Mouse (Mus musculus) spleen, adult 2 months (tissue): Measurements from ENCODE around the gene Espn. TPM values are rescaled to one million over a fixed set of nuclear protein-coding genes. Genes with fewer than 3 reads are reported as not detected.

Source experiments
- DNase-seq, 2 experiments: peaks; one replicate each; pipeline versions ENCODE4 v3.0.0 to v3.0.0-alpha.2; 2012 to 2021; ENCODE audit warnings: low spot score in 2 of 2, low read depth in 1 of 2
- H3K27ac ChIP-seq: fragments of 200-500 bp; 2 replicates; pipeline ENCODE4 v1.5.1; 2012; ENCODE audit warnings: low read length, inconsistent platforms; ENCODE audit not compliant: insufficient read depth
- H3K27me3 ChIP-seq: fragments of 200-500 bp; 2 replicates; pipeline ENCODE4 v1.6.1; 2012; ENCODE audit warnings: mild to moderate bottlenecking, moderate library complexity, low read length, inconsistent platforms; ENCODE audit not compliant: control insufficient read depth, insufficient read depth
- H3K36me3 ChIP-seq: fragments of 200-500 bp; 2 replicates; pipeline ENCODE4 v1.6.1; 2012; ENCODE audit warnings: mild to moderate bottlenecking, low read length, inconsistent platforms; ENCODE audit not compliant: control insufficient read depth, insufficient read depth
- H3K4me1 ChIP-seq: fragments of 200-500 bp; 2 replicates; pipeline ENCODE4 v1.6.1; 2011; ENCODE audit warnings: inconsistent platforms; ENCODE audit not compliant: control insufficient read depth, insufficient read depth, insufficient read length
- H3K4me3 ChIP-seq: fragments of 200-500 bp; 2 replicates; pipeline ENCODE4 v1.5.1; 2011; ENCODE audit warnings: mild to moderate bottlenecking, inconsistent platforms; ENCODE audit not compliant: insufficient read depth, insufficient read length; ENCODE audit errors: extremely low read depth
- CTCF ChIP-seq: fragments of 200-500 bp; IDR thresholded peaks from 2 replicates; pipeline ENCODE4 v1.5.1; 2011; ENCODE audit warnings: mild to moderate bottlenecking, inconsistent platforms; ENCODE audit not compliant: insufficient read depth, insufficient read length, insufficient replicate concordance; ENCODE audit errors: extremely low read depth
- POLR2A ChIP-seq: fragments of 200-500 bp; IDR thresholded peaks from 2 replicates; pipeline ENCODE4 v1.6.1; 2011; ENCODE audit warnings: low read depth, low read length, inconsistent platforms
- WGBS: fragments of 180-500 bp; shearing (Covaris S2); methylation state at CpG from one replicate; pipeline ENCODE4 v1.1.7; 2018; 5-methylcytosine and 5-hydroxymethylcytosine counted together
- polyA plus RNA-seq: library from polyadenylated mRNA; depleted of rRNA; stranded (reverse); fragments of >200 nt; gene quantifications from 2 replicates; pipeline ENCODE4 v1.2.3, GENCODE M21; 2012

The Espn gene
- polyA plus RNA-seq, 1 experiment = 2.1 TPM

GRCm38 (mm10) chr4:152132772-152133169 lies 19.4 kb downstream of the Espn start:
- WGBS = 67% methylated on average over 10 of the region's 10 CpGs
- H3K4me1 ChIP-seq = peaks cover 15% of the 10 kb centered on the region
- DNase-seq = no peak
- TF ChIP-seq POLR2A (no peak), CTCF (no peak)
- H3K27ac ChIP-seq = no peak overlapping the region
- no peak overlapping the region for H3K4me3 ChIP-seq
- no peaks in the 10 kb centered on the region for H3K36me3 ChIP-seq
- peaks cover 33% of the 10 kb centered on the region for H3K27me3 ChIP-seq

GRCm38 (mm10) chr4:152131809-152132771 lies 20.1 kb downstream of the Espn start:
- DNase-seq = no peak
- H3K27me3 ChIP-seq = peaks cover 33% of the 10 kb centered on the region
- TF ChIP-seq CTCF (no peak), POLR2A (no peak)
- no peak overlapping the region for H3K27ac ChIP-seq
- H3K4me3 ChIP-seq = peak overlapping the region; percentile 40; the same call in 1 of the 2 replicates
- no peaks in the 10 kb centered on the region for H3K36me3 ChIP-seq
- WGBS = 16% methylated on average over 50 of the region's 50 CpGs
- peaks cover 15% of the 10 kb centered on the region for H3K4me1 ChIP-seq

- WGBS = 2% methylated on average over 77 of the region's 85 CpGs
- Histone ChIP-seq H3K27me3 (peaks cover 38% of the 10 kb centered on the region), H3K27ac (no peak overlapping the region), H3K4me3 (peak overlapping the region; percentile 40; the same call in 1 of the 2 replicates), H3K4me1 (peaks cover 16% of the 10 kb centered on the region), H3K36me3 (no peaks in the 10 kb centered on the region)
- peak in 1 of 2 experiments; percentile 60 for DNase-seq
- TF ChIP-seq POLR2A = no peak
- TF ChIP-seq CTCF = peak; percentile 46
Measured at GRCm38 (mm10) chr4:152130771-152131653, 21.2 kb downstream of the Espn start.

GRCm38 (mm10) chr4:152129395-152129930 lies 22.7 kb downstream of the Espn start:
- Histone ChIP-seq H3K4me1 (peaks cover 28% of the 10 kb centered on the region), H3K27me3 (peaks cover 46% of the 10 kb centered on the region), H3K4me3 (no peak overlapping the region), H3K36me3 (no peaks in the 10 kb centered on the region), H3K27ac (no peak overlapping the region)
- 48% methylated on average over 13 of the region's 13 CpGs for WGBS
- no peak for DNase-seq
- no peak for TF ChIP-seq POLR2A
- TF ChIP-seq CTCF = no peak

- Histone ChIP-seq H3K27ac (no peak overlapping the region), H3K4me3 (no peak overlapping the region), H3K36me3 (no peaks in the 10 kb centered on the region), H3K4me1 (peaks cover 28% of the 10 kb centered on the region), H3K27me3 (peaks cover 45% of the 10 kb centered on the region)
- WGBS = 88% methylated on average over 5 of the region's 5 CpGs
- no peak for TF ChIP-seq CTCF
- no peak for DNase-seq
Measured at GRCm38 (mm10) chr4:152128784-152129183, 23.4 kb downstream of the Espn start.

GRCm38 (mm10) chr4:152127884-152128283 lies 24.3 kb downstream of the Espn start:
- no peak for DNase-seq
- TF ChIP-seq CTCF = no peak
- no peak for TF ChIP-seq POLR2A
- Histone ChIP-seq H3K27ac (no peak overlapping the region), H3K4me3 (no peak overlapping the region), H3K27me3 (peaks cover 48% of the 10 kb centered on the region), H3K4me1 (peaks cover 28% of the 10 kb centered on the region), H3K36me3 (no peaks in the 10 kb centered on the region)
- WGBS = 94% methylated on average over 11 of the region's 11 CpGs
